Mouse (Mus musculus): ENCODE measurements around the gene Cd200r3. TPM values are rescaled to one million over a fixed set of nuclear protein-coding genes. Genes with fewer than 3 reads are reported as not detected.

Gene Cd200r3
- polyA plus RNA-seq, 1 experiment from 2014 or later = not detected

- CTCF ChIA-PET = interaction anchor here (1.9 kb wide), 1 partner anchor 15 kb away, joined by 5 read pairs; no protein-coding TSS in a partner anchor
- no peak for TF ChIP-seq CTCF (IDR thresholded peaks at IDR 0.05)
- in situ Hi-C loops (cut with MboI; ENCODE audit: low pct_unique_long_range_greater_than_20kb) = no loop called here
- no peaks in the 10 kb centered on the region for H3K27me3 ChIP-seq
- ATAC-seq = no peak
- POLR2A ChIA-PET = no interaction called here
- DNase-seq (ENCODE audit: low read depth, low spot score) = no peak
These were observed 86.6 kb downstream of the Cd200r3 start for GRCm38 (mm10) chr16:45030127-45030526.

- TF ChIP-seq CTCF (IDR thresholded peaks at IDR 0.05) = no peak
- ChIA-PET CTCF (interaction anchor here (1.9 kb wide), 1 partner anchor 14 kb away, joined by 5 read pairs; no protein-coding TSS in a partner anchor), POLR2A (no interaction called here)
- in situ Hi-C loops (cut with MboI; ENCODE audit: low pct_unique_long_range_greater_than_20kb) = no loop called here
- no peaks in the 10 kb centered on the region for H3K27me3 ChIP-seq
- ATAC-seq (no peak), DNase-seq (ENCODE audit: low read depth, low spot score) (no peak)
These were observed 87.3 kb downstream of the Cd200r3 start for GRCm38 (mm10) chr16:45030796-45031195.

Other genes starting within 250 kb of the Cd200r3 start
- gene Nepro, start 219.4 kb upstream of the Cd200r3 start, polyA plus RNA-seq (2021) = 12.2 TPM
- gene Gtpbp8, start 197.3 kb upstream of the Cd200r3 start, polyA plus RNA-seq (2021) = 18.2 TPM
- 0.06 TPM for gene Cd200r1, start 177.9 kb upstream of the Cd200r3 start, polyA plus RNA-seq (2021)
- gene Cd200r4, start 131.9 kb upstream of the Cd200r3 start, polyA plus RNA-seq (2021) = not detected
- gene Cd200r2, start 76.6 kb upstream of the Cd200r3 start, polyA plus RNA-seq (2021) = not detected
- gene Ccdc80, start 149.7 kb downstream of the Cd200r3 start, polyA plus RNA-seq (2021) = 153 TPM
- 31.2 TPM for gene Slc35a5, start 215.0 kb downstream of the Cd200r3 start, polyA plus RNA-seq (2021)
- 44.2 TPM for gene Atg3, start 215.1 kb downstream of the Cd200r3 start, polyA plus RNA-seq (2021)